Mouse (Mus musculus) c-Kit-positive CD71-positive TER-119-negative erythroid progenitor cells, embryonic 14.5 days (primary cell): Measurements from ENCODE around the gene Glcci1.

Experiments used
- DNase-seq: peaks from one replicate; pipeline ENCODE4 v3.0.0-alpha.2; 2013; ENCODE audit warnings: low read depth

Gene Glcci1

DNA sequence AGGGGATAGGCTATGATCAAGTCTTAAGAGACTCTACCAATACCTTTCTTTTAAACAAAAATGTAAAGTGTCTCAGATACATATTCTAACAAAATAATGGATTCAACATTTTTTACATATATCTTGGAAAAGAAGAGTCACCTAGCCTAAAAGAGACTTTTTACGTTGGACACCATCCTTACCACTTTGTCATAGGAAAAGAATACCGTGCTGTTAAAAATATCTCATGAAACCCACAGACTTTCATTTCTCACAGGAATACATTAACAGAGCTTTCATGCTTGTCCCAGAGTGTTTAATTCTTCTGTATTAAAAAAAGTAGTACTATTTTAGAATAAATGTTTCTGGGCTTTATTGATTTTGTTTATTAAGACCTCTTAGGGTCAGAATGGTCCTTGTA, 41.8 kb downstream of the Glcci1 start:
- no peak for DNase-seq

DNA sequence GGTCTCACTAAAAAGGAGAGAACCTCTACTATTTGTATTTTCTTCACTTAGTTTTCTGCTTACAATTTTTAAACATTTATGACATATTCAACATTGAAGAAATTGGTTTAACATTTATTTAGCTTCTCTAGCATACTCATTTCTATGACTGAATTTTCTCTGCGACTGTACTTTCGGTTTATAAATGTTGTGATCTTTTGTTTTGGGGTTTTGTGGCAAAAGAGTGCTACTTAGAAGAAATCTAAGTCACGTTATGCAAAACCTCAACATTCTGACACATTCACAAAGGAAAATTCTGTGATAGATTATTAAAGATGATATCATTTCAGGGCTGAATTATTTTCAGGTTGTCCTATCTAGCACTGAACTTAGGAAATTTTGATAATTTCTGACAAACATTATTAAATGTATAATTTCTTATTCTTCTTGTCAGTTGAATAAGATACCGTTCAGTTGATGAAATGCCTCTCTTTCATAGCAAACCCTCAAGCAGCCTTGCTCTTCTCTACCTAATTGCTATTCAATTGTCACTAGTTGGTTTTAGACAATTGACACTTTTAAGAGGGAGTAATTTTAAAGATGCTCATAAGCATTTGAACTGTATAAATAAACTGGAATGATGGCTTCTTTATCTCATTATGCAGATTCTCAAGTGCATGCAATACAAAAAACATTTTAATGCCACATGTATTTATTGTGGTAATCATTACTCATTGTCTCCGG, 47.6 kb downstream of the Glcci1 start:
- DNase-seq: no peak

GRCm38 (mm10) chr6:8560682-8561081, 51.3 kb downstream of the Glcci1 start:
- DNase-seq: no peak

DNA sequence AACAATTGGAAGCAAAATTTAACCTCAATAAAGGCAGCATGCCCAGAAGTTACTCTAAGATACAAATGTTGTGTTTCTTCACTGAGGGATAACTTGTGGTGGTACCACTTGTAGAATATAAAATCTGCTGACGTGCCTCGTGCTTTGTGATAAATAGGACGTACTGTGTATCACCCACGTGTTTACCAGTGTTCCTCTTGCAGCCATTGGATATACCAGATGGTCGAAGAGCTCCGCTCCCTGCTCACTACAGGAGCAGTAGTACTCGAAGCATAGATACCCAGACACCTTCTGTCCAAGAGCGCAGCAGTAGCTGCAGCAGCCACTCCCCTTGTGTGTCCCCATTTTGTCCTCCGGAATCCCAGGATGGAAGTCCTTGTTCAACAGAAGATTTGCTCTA, 73.0 kb downstream of the Glcci1 start:
- DNase-seq: no peak

DNA sequence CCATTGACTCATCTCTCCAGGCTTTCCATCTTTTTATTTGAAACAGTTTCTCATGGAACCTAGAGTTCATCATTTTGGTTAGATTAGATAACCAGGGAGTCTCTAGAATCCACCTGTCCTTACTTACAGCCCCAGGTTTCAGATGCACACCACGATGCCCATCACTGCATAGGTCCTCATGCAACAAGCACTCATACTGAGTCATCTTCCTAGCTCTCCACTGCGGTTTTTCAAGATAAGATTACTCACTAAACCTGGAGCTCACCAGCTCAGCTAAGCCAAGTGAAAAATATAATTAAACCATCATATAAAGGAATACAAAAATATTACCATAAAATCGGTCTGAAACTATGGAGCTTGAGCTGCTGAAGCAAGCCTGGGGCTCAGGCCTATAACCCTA, 74.5 kb downstream of the Glcci1 start:
- no peak for DNase-seq

DNA sequence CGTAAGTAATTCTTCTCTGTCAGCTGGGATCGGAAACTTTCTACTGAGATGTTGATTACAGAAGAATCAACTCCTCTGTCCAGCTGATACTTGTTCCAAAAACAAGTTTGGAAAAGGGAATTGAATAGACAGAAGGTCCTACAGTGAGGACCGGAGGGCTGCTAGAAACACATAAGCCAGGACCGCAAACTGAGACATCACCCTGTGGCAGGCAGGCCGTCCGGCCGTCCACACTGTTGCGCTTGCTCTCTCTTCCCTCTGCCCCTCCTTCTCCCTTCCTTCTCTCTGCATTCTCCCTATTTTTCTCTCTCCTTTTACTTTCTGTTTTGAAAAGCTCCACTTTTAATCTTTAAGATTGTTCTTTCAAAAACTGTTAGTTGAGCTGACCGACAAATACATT, 82.3 kb downstream of the Glcci1 start:
- no peak for DNase-seq

DNA sequence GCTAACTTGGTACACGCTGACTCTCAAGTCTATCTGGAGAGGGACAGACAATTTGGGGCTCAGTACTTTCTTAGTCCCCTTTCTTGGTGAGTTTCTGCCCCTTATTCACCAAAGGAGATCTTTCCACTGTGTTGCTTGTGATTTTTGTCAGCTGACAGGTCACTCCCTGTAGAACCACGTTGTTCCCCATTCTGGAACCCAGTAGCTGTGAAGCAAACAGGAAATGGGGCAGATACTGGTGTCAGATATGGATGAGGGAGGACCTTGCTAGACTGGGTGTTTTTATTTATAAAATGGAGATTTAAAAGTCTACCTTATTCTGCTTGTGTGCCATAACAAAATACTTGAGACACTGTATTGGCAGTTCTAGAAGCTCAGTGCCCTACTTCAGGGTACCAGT, 108.0 kb downstream of the Glcci1 start:
- DNase-seq: no peak

GRCm38 (mm10) chr6:8619582-8620350, 110.4 kb downstream of the Glcci1 start:
- peak; percentile 4 for DNase-seq

DNA sequence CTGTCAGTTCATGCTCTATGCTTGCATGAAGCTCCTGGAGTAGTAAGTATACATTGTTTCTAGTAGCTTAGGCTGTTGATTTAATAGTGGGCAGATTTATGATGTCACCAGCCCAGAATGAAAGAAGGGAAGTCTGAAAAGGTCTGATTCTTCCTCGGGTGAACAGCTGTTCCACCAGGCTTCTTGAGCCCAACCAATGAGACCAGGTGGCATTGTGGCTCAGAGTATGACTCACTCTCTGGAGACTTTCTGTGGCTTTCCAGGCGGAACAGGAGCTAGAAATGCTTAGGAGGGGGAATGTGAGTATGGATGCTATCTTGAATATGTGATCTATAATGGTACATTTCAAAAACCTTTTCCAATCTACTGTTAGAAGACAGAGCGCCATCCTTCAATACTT, 113.6 kb downstream of the Glcci1 start:
- no peak for DNase-seq

- no peak for DNase-seq
These were observed 118.8 kb downstream of the Glcci1 start for GRCm38 (mm10) chr6:8628226-8628625.

DNA sequence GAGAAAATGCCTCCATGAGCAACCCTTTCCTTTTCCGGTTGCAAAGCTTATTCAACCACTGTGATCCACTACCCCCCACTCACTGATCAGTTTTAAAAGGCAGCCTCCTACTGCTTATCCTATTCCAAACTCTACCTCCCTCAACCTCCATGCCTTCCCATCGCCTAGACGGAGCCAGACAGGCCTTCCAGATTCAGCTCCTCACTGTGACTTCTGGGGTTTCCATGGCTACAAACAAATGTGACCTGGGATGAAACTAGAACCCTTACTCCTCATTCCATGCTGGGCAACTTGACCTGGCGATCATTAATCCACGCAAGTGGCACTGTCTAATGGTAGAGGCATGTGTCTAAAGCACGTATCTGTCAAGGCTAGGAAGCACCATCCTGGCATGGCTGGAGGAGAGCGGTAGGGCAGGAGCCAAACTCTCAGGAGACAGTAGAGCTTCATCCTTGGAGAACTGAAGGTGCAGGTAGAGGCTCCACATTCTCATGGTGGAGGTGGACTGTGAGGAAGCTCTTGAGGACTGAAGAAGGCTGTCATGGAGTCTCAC, 119.4 kb downstream of the Glcci1 start:
- no peak for DNase-seq

- DNase-seq: no peak
These were observed 121.1 kb downstream of the Glcci1 start for GRCm38 (mm10) chr6:8630531-8630930.

- no peak for DNase-seq
These were observed 122.0 kb downstream of the Glcci1 start for GRCm38 (mm10) chr6:8631362-8631761.

GRCm38 (mm10) chr6:8631986-8632632, 122.7 kb downstream of the Glcci1 start:
- DNase-seq: no peak

GRCm38 (mm10) chr6:8632701-8633100, 123.3 kb downstream of the Glcci1 start:
- DNase-seq: no peak

DNA sequence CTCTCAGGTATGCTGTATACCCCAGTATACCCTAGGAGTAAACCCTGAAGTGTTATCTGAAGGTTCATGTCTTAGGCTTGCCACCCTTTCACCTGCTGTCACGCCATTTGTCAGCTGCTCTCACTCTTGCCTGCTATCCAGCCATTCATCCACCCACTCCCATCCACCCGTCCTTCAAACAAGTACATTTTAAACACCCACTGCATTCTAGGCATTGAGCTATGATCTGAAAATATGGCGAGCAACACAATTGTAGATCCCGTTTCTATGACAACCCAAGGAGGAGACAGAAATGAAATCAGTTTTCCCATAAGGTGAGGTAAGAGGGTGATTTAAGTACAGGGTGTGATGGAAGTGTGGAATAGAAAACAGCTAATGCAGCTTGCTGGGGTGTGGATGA, 128.7 kb downstream of the Glcci1 start:
- DNase-seq: no peak

GRCm38 (mm10) chr6:8638899-8639298, 129.5 kb downstream of the Glcci1 start:
- DNase-seq: no peak

DNA sequence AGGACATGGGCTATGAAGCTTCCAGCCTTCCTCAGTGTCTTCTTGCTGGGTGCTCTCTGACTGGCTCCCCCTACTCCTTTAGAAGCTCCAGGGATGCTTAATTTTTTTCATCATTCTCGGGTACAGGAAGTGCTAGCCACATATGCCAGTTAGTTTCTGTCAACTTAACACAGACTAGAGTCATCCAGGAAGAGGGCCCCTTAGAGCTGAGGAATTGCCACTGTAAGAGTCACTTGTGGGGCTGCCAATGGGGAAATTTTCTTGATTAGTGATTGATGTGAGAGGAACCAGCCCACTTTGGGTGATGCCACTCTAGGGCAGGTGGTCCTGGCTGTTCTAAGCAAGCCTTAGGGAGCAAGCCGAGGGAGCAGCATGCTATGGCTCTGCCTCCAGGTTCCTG, 130.1 kb downstream of the Glcci1 start:
- DNase-seq: no peak

- DNase-seq: no peak
These were observed 131.5 kb downstream of the Glcci1 start for GRCm38 (mm10) chr6:8640863-8641262.

DNA sequence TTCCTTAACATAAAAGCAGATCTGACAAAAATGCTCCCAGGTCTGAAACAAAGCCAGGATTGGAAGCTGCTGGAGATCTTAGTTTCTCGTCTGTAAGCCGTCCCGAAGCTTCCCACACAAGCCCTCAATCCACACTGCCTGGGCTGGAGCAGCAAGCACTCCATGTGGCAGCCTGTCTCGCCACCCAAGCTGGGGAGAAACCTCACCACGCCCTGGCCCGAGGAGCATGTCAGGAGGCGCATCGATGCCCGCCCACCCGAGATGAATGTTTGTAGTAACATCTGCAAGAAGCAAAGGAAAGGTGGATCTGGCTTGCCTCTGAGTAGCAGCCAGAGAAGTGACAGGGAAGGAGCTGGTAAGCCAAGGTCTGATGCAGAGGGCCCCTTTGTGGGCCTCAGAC, 135.3 kb downstream of the Glcci1 start:
- no peak for DNase-seq

- DNase-seq: no peak
These were observed 136.3 kb downstream of the Glcci1 start for GRCm38 (mm10) chr6:8645708-8646107.
